Mouse (Mus musculus) left cerebral cortex, adult 8-10 months (tissue): Measurements from ENCODE around the gene Gm20441. TPM values are rescaled to one million over a fixed set of nuclear protein-coding genes. Genes with fewer than 3 reads are reported as not detected.

Experiments used
- total RNA-seq, 4 experiments: library from RNA; stranded (reverse); gene quantifications; 2 replicates each; pipeline ENCODE4 v1.2.4; 2022

Gm20441 gene
- total RNA-seq, 4 experiments from 2014 or later: not detected

Other genes starting within 250 kb of the Gm20441 start
- 10 to 100 TPM; 10.9 to 15.5 (median 12.0) TPM for gene Lrrc75b, start 220.6 kb downstream of the Gm20441 start, total RNA-seq
- gene Ggt1, start 219.3 kb downstream of the Gm20441 start, total RNA-seq: 1 to 10 TPM; 2.3 to 5.5 (median 4.5) TPM
- 1 to 10 TPM; 1.8 to 3.5 (median 2.4) TPM for gene Ggt5, start 191.6 kb downstream of the Gm20441 start, total RNA-seq
- gene Susd2, start 136.9 kb downstream of the Gm20441 start, total RNA-seq: 10 to 100 TPM in 2 of 4 experiments, 1 to 10 TPM in 2; 8.7 to 12.0 (median 10.3) TPM
- gene Cabin1, start 16.6 kb downstream of the Gm20441 start, total RNA-seq: 10 to 100 TPM; 61.3 to 73.2 (median 69.6) TPM
- gene Ddt, start 7.5 kb downstream of the Gm20441 start, total RNA-seq: 10 to 100 TPM; 41.6 to 58.4 (median 51.6) TPM
- gene Gstt3, start 460 bp upstream of the Gm20441 start, total RNA-seq: 1 to 10 TPM; 2.6 to 5.2 (median 3.8) TPM
- gene Gstt1, start 17.6 kb upstream of the Gm20441 start, total RNA-seq: 10 to 100 TPM; 13.3 to 16.5 (median 15.5) TPM
- gene Gstt4, start 41.6 kb upstream of the Gm20441 start, total RNA-seq: not detected
- gene Gstt2, start 56.5 kb upstream of the Gm20441 start, total RNA-seq: 1 to 10 TPM; 4.2 to 6.2 (median 5.2) TPM
- 100 to 1,000 TPM; 528 to 550 (median 540) TPM for gene Mif, start 79.3 kb upstream of the Gm20441 start, total RNA-seq
- gene Derl3, start 112.5 kb upstream of the Gm20441 start, total RNA-seq: 1 to 10 TPM; 2.2 to 3.9 (median 2.6) TPM
- gene Smarcb1, start 140.7 kb upstream of the Gm20441 start, total RNA-seq: 10 to 100 TPM; 85.8 to 88.5 (median 86.4) TPM
- 100 to 1,000 TPM; 356 to 427 (median 392) TPM for gene Chchd10, start 152.2 kb upstream of the Gm20441 start, total RNA-seq
- 1 to 10 TPM; 1.5 to 3.0 (median 1.7) TPM for gene Mmp11, start 155.5 kb upstream of the Gm20441 start, total RNA-seq
- gene Gm867, start 159.7 kb upstream of the Gm20441 start, total RNA-seq: under 1 TPM; 0.41 to 0.91 (median 0.70) TPM
- not detected for gene Vpreb3, start 162.1 kb upstream of the Gm20441 start, total RNA-seq
- under 1 TPM in 1 of 4 experiments, not detected in 3; 0.27 TPM for gene Gm5134, start 173.6 kb upstream of the Gm20441 start, total RNA-seq